Mouse (Mus musculus) brain, embryonic 18.5 days (tissue): ENCODE data around the gene Gm20388.

Experiments
- DNase-seq: peaks from one replicate; pipeline ENCODE4 v3.0.0-alpha.2; 2012; ENCODE audit warnings: low read depth, low spot score

Gm20388 gene

DNA sequence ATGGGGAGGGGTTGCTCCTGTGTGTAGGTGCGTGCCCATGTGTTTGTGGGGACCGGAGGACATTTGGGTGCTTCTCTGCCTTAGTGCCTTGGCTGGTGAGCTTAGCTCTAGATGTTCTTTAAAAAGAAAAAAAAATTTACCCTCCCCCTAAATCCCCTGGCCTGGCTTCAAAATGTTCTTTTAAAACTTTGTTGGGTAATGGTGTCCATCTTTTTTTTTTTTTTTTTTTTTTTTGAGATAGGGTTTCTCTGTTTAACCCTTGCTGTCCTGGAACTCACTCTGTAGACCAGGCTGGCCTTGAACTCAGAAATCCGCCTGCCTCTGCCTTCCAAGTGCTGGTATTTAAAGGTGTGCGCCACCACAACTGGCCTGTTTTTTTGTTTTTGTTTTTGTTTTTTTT is 4.7 kb downstream of the Gm20388 start:
- no peak for DNase-seq

GRCm38 (mm10) chr8:119916237-119916892 is 5.7 kb downstream of the Gm20388 start:
- DNase-seq, result no peak

DNA sequence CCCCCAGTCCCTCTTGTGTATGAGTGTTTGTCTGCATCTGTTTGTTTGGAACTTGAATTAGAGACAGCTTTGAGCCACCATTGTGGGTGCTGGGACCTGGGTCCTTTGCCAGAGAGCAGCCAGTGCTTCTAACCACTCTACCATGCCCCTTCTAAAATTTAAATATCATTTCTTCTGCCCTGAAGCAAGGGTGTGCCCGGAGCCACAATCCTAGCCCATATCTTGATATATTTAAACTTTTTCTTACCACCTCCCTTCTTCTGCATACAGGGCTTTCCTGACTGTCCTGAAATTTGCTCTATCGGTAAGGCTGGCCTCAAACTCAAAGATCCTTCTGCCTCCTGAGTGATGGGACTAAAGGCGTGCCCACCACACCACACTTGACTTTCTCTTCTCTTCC is 6.8 kb downstream of the Gm20388 start:
- no peak for DNase-seq

DNA sequence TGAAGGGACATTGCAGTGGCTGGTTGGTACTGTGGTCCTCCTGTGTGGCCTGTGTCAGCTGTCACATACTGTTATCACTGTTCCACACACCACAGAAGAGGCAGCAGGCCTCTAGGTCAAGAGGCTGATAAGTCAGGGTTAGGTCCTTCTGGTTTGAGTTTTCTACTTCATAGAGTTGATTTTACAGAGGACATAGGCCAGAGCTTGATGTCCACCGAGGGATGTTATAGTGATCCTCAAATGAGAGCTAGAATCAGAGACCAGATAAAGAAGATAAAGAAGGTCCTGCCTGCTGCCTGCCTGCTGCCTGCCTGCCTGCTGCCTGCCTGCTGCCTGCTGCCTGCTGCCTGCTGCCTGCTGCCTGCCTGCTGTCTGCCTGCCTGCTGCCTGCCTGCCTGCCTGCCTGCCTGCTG is 7.5 kb downstream of the Gm20388 start:
- no peak for DNase-seq

GRCm38 (mm10) chr8:119923259-119923658 is 12.6 kb downstream of the Gm20388 start:
- DNase-seq, result no peak

DNA sequence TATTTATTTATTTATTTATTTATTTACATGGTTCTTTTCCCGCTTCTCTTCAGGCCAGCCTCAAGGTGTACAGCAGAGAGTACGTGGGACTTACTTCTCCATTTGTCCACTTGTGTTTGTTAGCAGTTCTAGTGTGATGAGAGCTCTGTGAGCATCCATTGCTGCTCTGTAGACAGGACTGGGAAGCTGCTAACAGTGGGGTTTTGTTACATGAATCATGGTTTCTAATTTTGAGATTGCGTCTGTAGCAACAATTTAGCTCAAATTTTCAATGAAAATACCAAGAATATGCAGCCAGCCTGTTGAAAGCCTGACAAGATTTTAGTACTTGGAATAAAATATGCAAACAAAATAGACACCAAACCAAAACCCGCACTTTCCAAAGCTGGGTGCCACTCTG is 14.8 kb downstream of the Gm20388 start:
- no peak for DNase-seq

DNA sequence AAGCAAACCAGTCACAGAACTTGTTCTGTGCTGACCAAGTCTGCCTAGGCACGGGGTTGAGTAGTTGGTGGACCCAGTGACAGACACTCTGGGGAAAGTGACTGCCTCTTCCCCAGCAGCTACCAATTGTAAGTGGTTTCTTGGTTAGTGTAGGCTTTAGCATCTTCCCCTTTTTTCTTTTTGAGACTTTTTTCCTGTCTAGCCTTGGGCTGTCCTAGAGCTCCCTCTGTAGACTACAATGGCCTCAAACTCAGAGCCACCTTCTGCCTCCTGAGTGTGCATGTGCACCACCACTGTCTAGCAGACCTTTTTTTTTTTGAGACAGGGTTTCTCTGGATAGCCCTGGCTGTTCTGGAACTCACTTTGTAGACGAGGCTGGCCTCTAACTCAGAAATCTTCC is 15.8 kb downstream of the Gm20388 start:
- no peak for DNase-seq

DNA sequence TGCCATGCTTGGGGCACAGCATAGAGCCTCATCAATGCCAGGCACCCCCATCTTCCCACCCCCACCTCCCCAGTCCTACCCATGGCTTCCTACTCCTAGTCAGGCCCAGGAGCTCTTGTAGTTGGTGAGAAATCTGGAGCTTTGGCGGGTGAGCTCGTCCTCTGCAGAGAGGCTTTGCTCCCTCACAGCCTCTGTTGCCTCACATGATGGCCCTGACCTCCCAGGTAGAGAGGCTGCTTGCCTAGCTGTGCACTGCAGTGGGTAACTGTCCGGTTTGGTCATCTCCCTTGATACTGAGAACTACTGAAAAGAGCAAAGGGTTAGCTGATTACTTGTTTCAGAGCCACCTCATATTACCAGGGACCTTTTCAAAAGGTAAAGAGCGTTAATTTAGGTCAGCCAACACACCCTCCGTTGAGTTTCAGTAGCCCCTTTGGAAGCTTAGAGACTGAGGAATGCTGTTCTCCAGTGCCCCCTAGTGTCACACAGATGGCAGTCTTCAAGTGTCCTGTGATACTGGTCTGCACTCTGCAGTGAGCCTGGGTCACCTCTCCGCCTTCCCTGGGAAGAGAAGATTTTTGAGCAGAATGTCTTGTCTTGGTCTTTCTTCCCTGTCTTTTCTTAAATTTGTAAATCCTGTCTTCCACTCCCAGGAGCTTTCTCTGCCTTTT is 16.9 kb downstream of the Gm20388 start:
- no peak for DNase-seq

- DNase-seq, result no peak
Observed at GRCm38 (mm10) chr8:119931317-119931716, 20.7 kb downstream of the Gm20388 start.

DNA sequence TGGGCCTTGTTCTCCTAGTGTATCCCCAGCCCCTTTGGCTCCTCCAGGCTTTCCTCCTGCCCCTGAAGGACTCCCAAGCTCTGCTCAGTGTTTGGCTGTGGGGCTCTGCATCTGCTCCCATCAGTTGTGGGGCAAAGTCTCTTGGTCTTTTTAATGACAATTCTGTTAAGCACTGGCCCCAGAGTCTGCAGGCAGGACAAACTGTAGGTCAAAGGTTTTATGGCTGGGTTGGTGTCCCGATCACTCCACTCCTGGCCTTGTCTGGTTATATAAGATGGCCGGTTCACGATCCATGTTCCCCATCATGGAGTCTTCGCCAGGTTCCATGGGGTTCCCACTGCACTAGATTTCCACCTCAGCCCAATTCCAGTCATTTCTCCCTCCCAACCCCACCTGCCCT is 23.0 kb downstream of the Gm20388 start:
- DNase-seq, result no peak

DNA sequence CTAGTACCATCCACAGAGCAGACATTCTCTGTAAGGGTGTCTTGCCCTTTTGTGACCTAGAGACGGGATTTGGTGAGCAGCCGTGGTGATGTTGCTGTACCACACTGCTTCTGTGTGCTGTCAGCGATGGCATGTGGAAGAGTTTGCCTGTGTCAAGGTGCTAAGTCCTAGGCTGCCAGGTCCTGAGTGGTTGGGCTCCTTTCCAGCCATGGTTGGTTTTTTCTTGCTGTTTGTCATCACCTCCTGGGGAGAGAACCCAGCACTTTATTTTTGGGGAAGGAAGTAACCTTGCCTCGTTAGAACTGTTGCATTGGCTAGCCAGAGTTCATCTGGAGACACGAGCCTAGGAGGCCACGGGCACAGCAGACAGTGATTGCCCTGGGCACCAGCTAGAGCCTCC is 24.9 kb downstream of the Gm20388 start:
- no peak for DNase-seq

- DNase-seq, result no peak
Observed at GRCm38 (mm10) chr8:119938481-119938880, 27.8 kb downstream of the Gm20388 start.

GRCm38 (mm10) chr8:119939336-119939735 is 28.7 kb downstream of the Gm20388 start:
- no peak for DNase-seq

DNA sequence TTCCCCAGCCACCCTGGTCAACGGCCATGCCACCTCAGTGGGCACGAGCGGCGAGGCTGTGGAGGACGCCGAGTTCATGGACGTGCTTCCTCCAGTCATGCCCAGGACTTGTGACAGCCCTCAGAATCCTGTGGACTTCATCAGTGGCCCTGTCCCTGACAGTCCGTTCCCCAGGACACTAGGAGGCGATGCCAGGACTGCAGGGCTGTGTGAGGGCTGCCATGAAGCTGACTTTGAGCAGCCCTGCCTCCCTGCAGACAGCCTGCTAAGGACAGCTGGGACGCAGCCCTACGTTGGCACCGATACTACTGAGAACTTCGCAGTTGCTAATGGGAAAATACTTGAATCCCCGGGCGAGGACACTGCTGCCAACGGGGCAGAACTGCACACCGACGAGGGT is 30.8 kb downstream of the Gm20388 start:
- no peak for DNase-seq

GRCm38 (mm10) chr8:119943616-119944015 is 33.0 kb downstream of the Gm20388 start:
- no peak for DNase-seq

DNA sequence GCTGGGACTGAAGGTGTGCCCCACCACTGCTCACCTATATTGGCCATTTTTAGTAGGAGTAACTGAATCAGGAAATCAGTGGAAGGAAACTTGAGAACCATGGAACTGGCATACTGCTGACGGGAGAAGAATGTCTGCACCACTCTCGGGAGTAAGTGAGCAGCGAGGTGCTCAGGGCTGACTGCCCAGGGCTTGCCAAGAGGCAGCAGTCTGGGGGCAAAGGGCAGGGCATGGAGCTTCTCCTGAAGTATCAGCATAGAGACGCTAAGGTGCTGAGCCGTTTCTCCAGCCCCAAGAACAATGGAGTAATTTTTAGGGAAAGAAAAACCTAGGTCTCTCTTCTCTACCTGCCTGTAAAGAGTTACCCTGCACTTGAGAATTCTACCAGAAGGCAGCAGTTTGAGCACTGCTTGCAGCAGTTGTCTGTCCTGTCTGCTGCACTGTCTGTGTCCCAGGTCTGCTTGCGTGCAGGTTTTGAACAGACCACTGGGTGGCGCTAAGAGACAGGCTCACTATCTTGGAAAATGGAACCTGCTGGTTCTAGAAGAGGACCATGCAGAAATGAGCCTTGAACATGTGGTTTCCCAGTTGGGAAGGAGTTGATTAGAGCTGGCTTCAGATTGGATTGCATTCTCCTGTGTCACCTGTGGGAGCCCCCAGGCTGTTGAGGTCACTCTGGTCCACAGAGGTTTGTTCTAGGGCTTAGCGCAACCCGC is 33.6 kb downstream of the Gm20388 start:
- no peak for DNase-seq

GRCm38 (mm10) chr8:119946326-119946865 is 35.8 kb downstream of the Gm20388 start:
- DNase-seq, result no peak

- DNase-seq, result no peak
Observed at GRCm38 (mm10) chr8:119947653-119948052, 37.0 kb downstream of the Gm20388 start.

DNA sequence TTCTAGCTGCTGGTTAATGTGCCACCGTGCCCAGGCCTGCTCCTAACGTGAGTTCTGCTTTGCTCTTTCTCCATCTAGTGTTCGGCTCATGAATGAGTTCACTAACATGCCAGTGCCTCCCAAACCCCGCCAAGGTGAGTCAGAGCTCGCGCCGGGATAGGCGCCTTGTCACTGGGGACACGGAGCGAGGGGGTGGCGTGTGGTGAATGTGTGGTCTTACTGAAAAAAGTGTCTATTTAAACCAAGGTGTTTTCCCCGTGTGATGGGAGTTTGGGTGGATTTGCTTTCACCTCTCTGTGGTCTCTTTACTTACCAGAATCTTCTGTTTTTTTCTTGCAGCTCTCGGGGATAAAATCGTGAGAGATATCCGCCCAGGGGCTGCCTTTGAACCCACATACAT is 37.7 kb downstream of the Gm20388 start:
- no peak for DNase-seq

- no peak for DNase-seq
Observed at GRCm38 (mm10) chr8:119952282-119952681, 41.6 kb downstream of the Gm20388 start.

DNA sequence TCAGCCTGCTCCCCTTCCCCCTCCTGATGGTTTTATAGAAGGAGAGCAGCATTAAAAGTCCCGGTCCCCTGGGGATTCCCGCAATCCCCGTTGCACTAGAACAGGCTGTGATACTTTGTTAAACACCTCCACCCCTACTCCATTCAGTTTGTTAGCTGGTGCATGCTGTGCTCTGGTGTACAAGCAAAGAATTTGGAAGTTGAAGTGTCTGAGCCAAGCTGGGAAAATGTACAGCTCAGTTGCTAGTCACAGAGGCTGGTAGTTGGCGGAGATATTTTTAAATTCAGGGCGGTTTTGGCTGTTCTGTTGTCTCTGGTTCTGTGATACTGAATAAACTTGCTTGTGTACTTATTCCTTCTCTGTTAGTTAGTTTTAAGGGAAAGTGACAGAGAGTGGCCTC is 42.1 kb downstream of the Gm20388 start:
- DNase-seq, result no peak

- DNase-seq, result no peak
Observed at GRCm38 (mm10) chr8:119955333-119955732, 44.7 kb downstream of the Gm20388 start.

GRCm38 (mm10) chr8:119958076-119958475 is 47.4 kb downstream of the Gm20388 start:
- no peak for DNase-seq
